Mouse (Mus musculus) kidney, adult 11 months (tissue): ENCODE data around the gene Mtx3.

ENCODE experiments used
- DNase-seq: peaks from one replicate; pipeline ENCODE4 v3.0.0; 2022

Gene Mtx3

GRCm38 (mm10) chr13:92884930-92885329 is 40.4 kb downstream of the Mtx3 start:
- no peak for DNase-seq

- no peak for DNase-seq
Observed at GRCm38 (mm10) chr13:92899087-92899486, 54.5 kb downstream of the Mtx3 start.

DNA sequence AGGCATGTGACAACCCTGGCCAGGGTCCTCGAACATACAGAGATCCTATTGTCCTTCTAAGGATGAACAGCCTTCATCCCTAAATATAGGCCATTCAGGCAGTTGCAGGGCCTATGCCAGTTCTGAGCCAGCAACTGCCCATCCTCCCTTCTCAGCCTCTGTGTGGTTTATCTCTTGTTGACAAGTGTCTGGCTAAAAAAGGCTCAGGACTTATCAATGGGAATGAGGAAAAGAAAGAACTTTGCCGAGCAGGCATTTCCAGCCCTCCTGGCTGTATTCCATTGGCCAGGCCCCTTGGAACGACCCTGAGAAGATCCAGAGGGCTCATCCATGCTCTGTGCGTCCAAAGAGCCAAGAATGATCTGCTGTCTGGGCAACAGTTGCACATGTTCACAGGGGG is 58.7 kb downstream of the Mtx3 start:
- no peak for DNase-seq

DNA sequence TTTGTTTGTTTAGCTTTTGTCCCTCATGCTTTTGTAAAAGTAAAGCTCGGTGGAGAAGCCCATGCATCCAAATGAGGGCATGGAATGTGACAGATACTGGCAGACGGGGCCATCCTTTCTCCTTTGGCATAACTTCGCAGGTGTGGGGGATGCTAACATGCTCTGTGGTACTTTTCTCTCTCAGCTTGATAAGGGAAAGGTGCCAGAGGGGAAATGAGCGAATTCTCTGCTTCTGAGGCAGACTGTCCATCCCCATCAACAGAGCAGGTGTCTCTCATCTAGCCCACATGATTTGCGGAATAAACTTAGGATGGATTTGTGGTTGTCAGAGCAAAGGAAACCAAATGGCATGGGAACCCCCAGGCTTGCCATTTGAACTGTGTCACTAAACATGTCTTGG is 61.4 kb downstream of the Mtx3 start:
- no peak for DNase-seq

- DNase-seq, result no peak
Observed at GRCm38 (mm10) chr13:92907366-92907765, 62.8 kb downstream of the Mtx3 start.
